30 mouse cellular contexts compared by ENCODE assay signal in genomic region chr11:116347955-116348354, GRCm38 (mm10). TPM values are rescaled to one million over a fixed set of nuclear protein-coding genes. Genes with fewer than 3 reads are reported as not detected.
A peak's percentile ranks its signal among the peaks of the same experiment; 100 is the strongest.
DNase-seq lines count a peak whose midpoint lies in the region; ATAC-seq and TF ChIP-seq lines count a peak whose summit lies in the region.
"Had no signal": no experiment of that assay in that cellular context is flagged by ENCODE, and none has a peak within 500 bp of the region (broad histone marks: within the 10 kb centered on the region; RNA-seq: fewer than 3 reads in every experiment).

No protein-coding gene starts in this region.

- H3K36me3 ChIP-seq in embryonic facial prominence, embryonic 14.5 days (ENCODE audit: control insufficient read depth, insufficient read depth, low read length): peaks cover 46% of the 10 kb centered on the region
- H3K36me3 ChIP-seq in embryonic facial prominence, embryonic 10.5 days (replicated peaks): peaks cover 33% of the 10 kb centered on the region
- H3K36me3 ChIP-seq in heart, embryonic 13.5 days: peaks cover 35% of the 10 kb centered on the region
- H3K36me3 ChIP-seq in heart, adult 2 months (ENCODE audit: control insufficient read depth, insufficient read depth, low read length): no peaks in the 10 kb centered on the region
- H3K36me3 ChIP-seq in limb, embryonic 13.5 days: peaks cover 83% of the 10 kb centered on the region
- H3K36me3 ChIP-seq in limb, embryonic 10.5 days: peaks cover 49% of the 10 kb centered on the region
- H3K36me3 ChIP-seq: liver, embryonic 12.5 days had no signal

- no peak for TF ChIP-seq POLR2A in heart, adult 2 months (IDR thresholded peaks at IDR 0.05; ENCODE audit: insufficient read depth, low read depth, low read length)

- no peak overlapping the region for H3K27ac ChIP-seq in embryonic facial prominence, embryonic 14.5 days (replicated peaks; ENCODE audit: low read depth, low read length)
- H3K27ac ChIP-seq in embryonic facial prominence, embryonic 10.5 days (replicated peaks): no peak overlapping the region; the same call in 1 of the 2 replicates
- no peak overlapping the region for H3K27ac ChIP-seq in heart, embryonic 13.5 days (replicated peaks)
- no peak overlapping the region for H3K27ac ChIP-seq in heart, adult 2 months
- no peak overlapping the region for H3K27ac ChIP-seq in limb, embryonic 13.5 days
- H3K27ac ChIP-seq in limb, embryonic 10.5 days: no peak overlapping the region
- H3K27ac ChIP-seq: embryonic facial prominence, embryonic 13.5 days; forebrain, embryonic 12.5 days; liver, embryonic 12.5 days; stomach, postnatal 0 days had no signal

- H3K27me3 ChIP-seq in embryonic facial prominence, embryonic 14.5 days (replicated peaks; ENCODE audit: control insufficient read depth, insufficient read depth, low read length): no peaks in the 10 kb centered on the region
- H3K27me3 ChIP-seq in embryonic facial prominence, embryonic 10.5 days (replicated peaks; ENCODE audit: low read depth, poor library complexity, severe bottlenecking): peaks cover 6% of the 10 kb centered on the region; the same call in 1 of the 2 replicates
- H3K27me3 ChIP-seq in heart, embryonic 13.5 days (replicated peaks): no peaks in the 10 kb centered on the region
- no peaks in the 10 kb centered on the region for H3K27me3 ChIP-seq in heart, adult 2 months (ENCODE audit: control insufficient read depth, insufficient read depth, low read length)
- H3K27me3 ChIP-seq in limb, embryonic 13.5 days: no peaks in the 10 kb centered on the region
- H3K27me3 ChIP-seq in limb, embryonic 10.5 days (ENCODE audit: low read depth, poor library complexity, severe bottlenecking): no peaks in the 10 kb centered on the region
- H3K27me3 ChIP-seq: embryonic facial prominence, embryonic 13.5 days; forebrain, embryonic 12.5 days had no signal

- 57% methylated on average over 4 of the region's 5 CpGs for WGBS in embryonic facial prominence, embryonic 14.5 days
- 63% methylated on average over 5 of the region's 5 CpGs for WGBS in embryonic facial prominence, embryonic 10.5 days
- WGBS in heart, embryonic 13.5 days: 44% methylated on average over 5 of the region's 5 CpGs
- WGBS in heart, adult 2 months: 76% methylated on average over 5 of the region's 5 CpGs
- WGBS in limb, embryonic 13.5 days: 72% methylated on average over 5 of the region's 5 CpGs
- WGBS in limb, embryonic 10.5 days: 76% methylated on average over 5 of the region's 5 CpGs

- DNase-seq in embryonic facial prominence, embryonic 14.5 days (ENCODE audit: low spot score): peak; percentile 40
- DNase-seq in embryonic facial prominence, embryonic 10.5 days (ENCODE audit: low spot score): no peak
- no peak for DNase-seq in heart, adult 2 months
- DNase-seq in limb, embryonic 10.5 days (ENCODE audit: low spot score): no peak
- no peak for DNase-seq in cerebellum, postnatal 4 days (ENCODE audit: low spot score in 2 of 2)
- DNase-seq in layer of hippocampus, adult 18-20 months (ENCODE audit: low spot score in 2 of 2): no peak
- DNase-seq: adrenal gland, adult 8-10 months; cerebellum, adult 8-10 months; cerebellum, postnatal 36 days; embryo, embryonic 11 days; kidney, adult 8-10 months; kidney, postnatal 10 days; liver, postnatal 0 days; lung, postnatal 36 days; right cerebral cortex, adult 18-20 months; thymus, adult 18-20 months; thymus, postnatal 25 days had no signal

- no peak overlapping the region for H3K4me3 ChIP-seq in embryonic facial prominence, embryonic 14.5 days (ENCODE audit: low read depth, low read length)
- H3K4me3 ChIP-seq in embryonic facial prominence, embryonic 10.5 days: no peak overlapping the region
- H3K4me3 ChIP-seq in heart, embryonic 13.5 days: no peak overlapping the region
- no peak overlapping the region for H3K4me3 ChIP-seq in heart, adult 2 months
- no peak overlapping the region for H3K4me3 ChIP-seq in limb, embryonic 13.5 days
- no peak overlapping the region for H3K4me3 ChIP-seq in limb, embryonic 10.5 days
- H3K4me3 ChIP-seq: embryonic facial prominence, embryonic 13.5 days; forebrain, embryonic 12.5 days; liver, embryonic 12.5 days had no signal

- no peak for TF ChIP-seq EP300 in heart, adult 2 months (IDR thresholded peaks at IDR 0.05; ENCODE audit: insufficient read depth, low read depth, low read length)

- TF ChIP-seq CTCF in heart, adult 2 months (IDR thresholded peaks at IDR 0.05): no peak

- H3K4me1 ChIP-seq in embryonic facial prominence, embryonic 14.5 days (ENCODE audit: control insufficient read depth, insufficient read depth, low read length): no peaks in the 10 kb centered on the region
- peaks cover 19% of the 10 kb centered on the region; the same call in 1 of the 2 replicates for H3K4me1 ChIP-seq in embryonic facial prominence, embryonic 10.5 days
- H3K4me1 ChIP-seq in heart, embryonic 13.5 days: peaks cover 9% of the 10 kb centered on the region
- no peaks in the 10 kb centered on the region for H3K4me1 ChIP-seq in heart, adult 2 months (ENCODE audit: control insufficient read depth, insufficient read depth, low read length)
- H3K4me1 ChIP-seq in limb, embryonic 13.5 days: no peaks in the 10 kb centered on the region
- peaks cover 10% of the 10 kb centered on the region; the same call in 1 of the 2 replicates for H3K4me1 ChIP-seq in limb, embryonic 10.5 days
- H3K4me1 ChIP-seq: embryonic facial prominence, embryonic 13.5 days; liver, embryonic 12.5 days had no signal

- no peaks in the 10 kb centered on the region for H3K9me3 ChIP-seq in embryonic facial prominence, embryonic 14.5 days (ENCODE audit: control insufficient read depth, low read length)
- H3K9me3 ChIP-seq in embryonic facial prominence, embryonic 10.5 days: no peaks in the 10 kb centered on the region
- no peaks in the 10 kb centered on the region for H3K9me3 ChIP-seq in heart, embryonic 13.5 days
- no peaks in the 10 kb centered on the region for H3K9me3 ChIP-seq in limb, embryonic 13.5 days
- no peaks in the 10 kb centered on the region for H3K9me3 ChIP-seq in limb, embryonic 10.5 days (replicated peaks)
- H3K9me3 ChIP-seq: embryonic facial prominence, embryonic 13.5 days; forebrain, embryonic 12.5 days; G1E; liver, embryonic 12.5 days had no signal

- peak; percentile 17; the same call in 1 of the 2 replicates for ATAC-seq in embryonic facial prominence, embryonic 14.5 days (ENCODE audit: low read depth)
- no peak for ATAC-seq in heart, embryonic 13.5 days (ENCODE audit: extremely low read depth, insufficient number of reproducible peaks, low FRiP score, low TSS enrichment)
- peak; percentile 24; the same call in 1 of the 2 replicates for ATAC-seq in limb, embryonic 13.5 days (ENCODE audit: low FRiP score, low read depth)
- ATAC-seq: intestine, embryonic 16.5 days; liver, embryonic 12.5 days; liver, postnatal 0 days; midbrain, embryonic 16.5 days had no signal

- no peak overlapping the region for H3K4me2 ChIP-seq in embryonic facial prominence, embryonic 14.5 days (ENCODE audit: low read depth, low read length)
- no peak overlapping the region for H3K4me2 ChIP-seq in heart, embryonic 13.5 days
- no peak overlapping the region for H3K4me2 ChIP-seq in limb, embryonic 13.5 days (replicated peaks)
- H3K4me2 ChIP-seq: embryonic facial prominence, embryonic 13.5 days; forebrain, embryonic 12.5 days; liver, embryonic 12.5 days; midbrain, embryonic 11.5 days had no signal

- intact Hi-C loops in heart, adult 2 months (cut with DNase I): no loop called here

- no peak overlapping the region for H3K9ac ChIP-seq in embryonic facial prominence, embryonic 14.5 days (ENCODE audit: low read depth, low read length)
- peak overlapping the region; percentile 44; the same call in 1 of the 2 replicates for H3K9ac ChIP-seq in heart, embryonic 13.5 days
- no peak overlapping the region for H3K9ac ChIP-seq in heart, adult 2 months (ENCODE audit: low read depth, low read length)
- no peak overlapping the region for H3K9ac ChIP-seq in limb, embryonic 13.5 days
- H3K9ac ChIP-seq: forebrain, embryonic 12.5 days; liver, embryonic 12.5 days; liver, postnatal 0 days had no signal

- H3K79me2 ChIP-seq in heart, adult 2 months (replicated peaks; ENCODE audit: control insufficient read depth, insufficient read depth, low read length): no peaks in the 10 kb centered on the region

RNA-seq across cellular contexts. Expression of gene Foxj1, which starts 12.8 kb away (rescaled TPM):
- polyA plus RNA-seq in embryonic facial prominence, embryonic 14.5 days (2014; fragmentation: Nextera tagmentation; extraction: Ambion mirVana): 7.1 and 13.7 TPM in 2 replicates
- polyA plus RNA-seq in embryonic facial prominence, embryonic 10.5 days (2016; fragmentation: Nextera tagmentation; extraction: Ambion mirVana): 2.3 and 3.3 TPM in 2 replicates
- polyA plus RNA-seq in heart, embryonic 13.5 days (2015; fragmentation: Nextera tagmentation; extraction: Ambion mirVana): 0.09 and 0.14 TPM in 2 replicates
- total RNA-seq in heart, adult 2 months (2021): not detected
- 5.1 TPM in 1 of 2 replicates, not detected in the other for polyA plus RNA-seq in heart, adult 2 months (2012; rRNA removed)
- polyA plus RNA-seq in limb, embryonic 13.5 days (2015; fragmentation: Nextera tagmentation; extraction: Ambion mirVana): 0.25 and 0.37 TPM in 2 replicates
- 0.68 and 1.5 TPM in 2 replicates for polyA plus RNA-seq in limb, embryonic 10.5 days (2016; fragmentation: Nextera tagmentation; extraction: Ambion mirVana)
- total RNA-seq in layer of hippocampus, adult 18-20 months (2021): 1 to 10 TPM; 6.2 to 7.5 TPM
- total RNA-seq: hematopoietic stem cell, adult 5-6 weeks; megakaryocyte, adult 5-6 weeks; neutrophil, adult 5-6 weeks had no signal

RNA-seq across cellular contexts. Expression of gene Exoc7, which starts 40.9 kb away (rescaled TPM):
- 60.5 and 71.2 TPM in 2 replicates for polyA plus RNA-seq in embryonic facial prominence, embryonic 14.5 days (2014; fragmentation: Nextera tagmentation; extraction: Ambion mirVana)
- polyA plus RNA-seq in embryonic facial prominence, embryonic 10.5 days (2016; fragmentation: Nextera tagmentation; extraction: Ambion mirVana): 55.4 and 59.7 TPM in 2 replicates
- polyA plus RNA-seq in heart, embryonic 13.5 days (2015; fragmentation: Nextera tagmentation; extraction: Ambion mirVana): 45.0 and 46.0 TPM in 2 replicates
- total RNA-seq in heart, adult 2 months (2021): 10 to 100 TPM; 43.7 to 44.0 TPM
- polyA plus RNA-seq in heart, adult 2 months (2012; rRNA removed): 28.0 and 29.7 TPM in 2 replicates
- 76.5 and 80.2 TPM in 2 replicates for polyA plus RNA-seq in limb, embryonic 13.5 days (2015; fragmentation: Nextera tagmentation; extraction: Ambion mirVana)
- 55.1 and 64.8 TPM in 2 replicates for polyA plus RNA-seq in limb, embryonic 10.5 days (2016; fragmentation: Nextera tagmentation; extraction: Ambion mirVana)
- 10 to 100 TPM; 69.4 to 85.5 TPM for total RNA-seq in layer of hippocampus, adult 18-20 months (2021)
